Mouse (Mus musculus) CH12.LX (cell line): Measurements from ENCODE around the gene Btbd9.

Source experiments
- CTCF ChIP-seq, 2 experiments: IDR thresholded peaks in 1 of 2; conservative IDR thresholded peaks in 1 of 2; 2 replicates each; pipeline ENCODE4 v1.5.1; 2011 to 2012; ENCODE audit warnings: low read depth in 2 of 2, low read length in 2 of 2, improper control_type of control experiment in 1 of 2, inconsistent platforms in 1 of 2, mild to moderate bottlenecking in 1 of 2, moderate library complexity in 1 of 2
- EP300 ChIP-seq: IDR thresholded peaks from 2 replicates; pipeline ENCODE4 v1.6.1; 2011; ENCODE audit warnings: low read length, improper control_type of control experiment
- ETS1 ChIP-seq: conservative IDR thresholded peaks from 2 replicates; pipeline ENCODE4 v1.6.1; 2012; ENCODE audit warnings: low read depth, mild to moderate bottlenecking, inconsistent platforms, low read length, improper control_type of control experiment, moderate library complexity
- MAX ChIP-seq: IDR thresholded peaks from 2 replicates; pipeline ENCODE4 v1.6.1; 2011; ENCODE audit warnings: low read length, improper control_type of control experiment
- MEF2A ChIP-seq: IDR thresholded peaks from 2 replicates; pipeline ENCODE4 v1.6.1; 2014; ENCODE audit warnings: low read depth, mild to moderate bottlenecking, inconsistent platforms, low read length, improper control_type of control experiment, borderline replicate concordance
- MYC ChIP-seq: IDR thresholded peaks from 2 replicates; pipeline ENCODE4 v1.6.1; 2011; ENCODE audit warnings: low read depth, mild to moderate bottlenecking, improper control_type of control experiment, low read length

DNA sequence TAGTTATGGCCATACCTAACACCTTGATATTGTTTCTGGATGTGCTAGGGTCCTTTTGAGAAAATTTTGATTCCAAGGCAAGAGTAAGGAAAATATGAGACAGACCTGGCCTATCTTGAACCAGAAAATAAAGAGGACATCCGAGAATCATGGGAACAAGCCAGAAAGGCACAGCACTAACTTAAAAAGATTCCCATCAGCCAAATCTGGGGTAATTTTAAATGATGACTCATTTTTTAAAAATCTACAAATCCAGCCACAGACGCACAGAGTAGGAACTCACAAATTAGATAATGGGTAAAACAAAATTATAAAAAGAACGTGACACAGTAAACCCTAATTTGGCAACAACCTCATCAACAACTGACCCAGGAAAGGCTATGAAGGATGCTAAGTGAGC lies 11.9 kb downstream of the Btbd9 start:
- no peak for TF ChIP-seq MAX
- no peak for TF ChIP-seq CTCF (conservative IDR thresholded peaks at IDR 0.05 in 1 of 2, IDR thresholded peaks at IDR 0.05 in 1 of 2; ENCODE audit: low read depth in 2 of 2, low read length in 2 of 2)
- no peak for TF ChIP-seq MEF2A
- no peak for TF ChIP-seq ETS1
- no peak for TF ChIP-seq EP300
- TF ChIP-seq MYC = no peak
